Mouse (Mus musculus): ENCODE data around the gene Npm1.

The Npm1 gene

GRCm38 (mm10) chr11:33162998-33163506, at the start of gene Npm1:
Gene Npm1, minus strand, starts transcription at chr11:33163206.
- peak; percentile 99 for DNase-seq (ENCODE audit: low spot score in 2 of 2)

- no peak for DNase-seq (ENCODE audit: low spot score in 2 of 2)
Measured at GRCm38 (mm10) chr11:33207411-33207810, 44.4 kb upstream of the Npm1 start.

DNA sequence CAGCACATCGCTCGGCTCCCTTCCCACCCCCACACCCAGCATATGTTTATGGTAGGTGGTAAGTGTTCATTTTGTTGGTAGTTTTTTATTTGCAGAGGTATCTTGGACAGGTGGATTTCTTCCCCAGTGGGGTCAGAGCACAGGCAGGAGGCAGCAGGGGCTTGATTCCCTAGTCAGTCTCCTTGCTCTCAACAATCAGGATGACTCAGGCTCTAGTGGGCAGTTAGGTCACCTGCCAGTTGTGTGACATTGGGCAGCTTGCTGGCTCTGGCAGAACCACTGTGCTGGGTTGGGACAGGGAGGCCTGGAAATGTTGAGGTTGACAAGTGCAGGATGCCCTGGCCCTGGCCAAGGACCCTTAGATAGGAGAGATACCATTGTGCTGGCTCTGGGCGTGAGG, 42.0 kb upstream of the Npm1 start:
- no peak for DNase-seq (ENCODE audit: low spot score in 2 of 2)

- DNase-seq (ENCODE audit: low spot score in 2 of 2) = no peak
Measured at GRCm38 (mm10) chr11:33204329-33204705, 41.3 kb upstream of the Npm1 start.

GRCm38 (mm10) chr11:33203383-33204328, 40.6 kb upstream of the Npm1 start, which contains the start of gene Tlx3:
Gene Tlx3, minus strand, starts transcription at chr11:33203589.
- no peak for DNase-seq (ENCODE audit: low spot score in 2 of 2)

GRCm38 (mm10) chr11:33202972-33203371, 40.0 kb upstream of the Npm1 start:
- DNase-seq (ENCODE audit: low spot score in 2 of 2) = no peak

DNA sequence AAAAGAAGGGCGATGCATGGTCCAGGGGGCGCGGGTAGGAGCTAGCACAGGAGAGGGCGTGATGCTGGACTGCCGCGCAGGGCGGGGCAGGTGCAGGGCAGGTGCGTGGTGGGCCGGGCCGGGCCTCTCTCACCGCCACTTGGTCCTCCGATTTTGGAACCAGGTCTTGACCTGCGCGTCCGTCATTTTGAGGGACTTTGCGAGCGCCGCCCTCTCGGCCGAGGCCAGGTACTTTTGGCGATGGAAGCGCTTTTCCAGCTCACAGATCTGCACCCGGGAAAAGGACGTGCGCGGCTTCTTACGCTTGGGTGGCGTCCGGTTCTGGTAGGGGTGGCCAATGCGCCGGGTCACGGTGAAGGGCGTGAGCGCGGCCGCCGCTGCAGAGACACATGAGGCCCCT, 39.3 kb upstream of the Npm1 start:
- DNase-seq (ENCODE audit: low spot score in 2 of 2) = no peak

DNA sequence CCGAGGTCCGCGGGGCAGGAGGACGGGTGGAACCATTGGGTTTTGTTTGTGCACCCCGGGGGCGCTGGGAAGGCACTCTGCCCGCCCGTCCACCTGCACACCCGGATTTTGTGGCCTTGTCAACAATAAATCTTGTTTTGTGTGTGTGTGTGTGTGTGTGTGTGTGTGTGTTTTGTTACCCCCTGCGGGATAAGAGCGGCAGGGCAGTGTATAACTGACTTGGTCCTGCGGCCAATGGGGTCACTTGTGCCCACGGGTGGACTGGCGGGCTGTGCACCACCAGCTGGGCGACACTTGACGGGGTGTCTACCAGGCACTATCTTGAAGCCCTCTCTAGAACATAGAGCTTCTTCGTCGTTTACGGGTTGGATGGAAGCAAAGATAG, 38.6 kb upstream of the Npm1 start:
- no peak for DNase-seq (ENCODE audit: low spot score in 2 of 2)

- no peak for DNase-seq (ENCODE audit: low spot score in 2 of 2)
Measured at GRCm38 (mm10) chr11:33200764-33201625, 38.0 kb upstream of the Npm1 start.

GRCm38 (mm10) chr11:33199906-33200763, 37.1 kb upstream of the Npm1 start:
- no peak for DNase-seq (ENCODE audit: low spot score in 2 of 2)

DNA sequence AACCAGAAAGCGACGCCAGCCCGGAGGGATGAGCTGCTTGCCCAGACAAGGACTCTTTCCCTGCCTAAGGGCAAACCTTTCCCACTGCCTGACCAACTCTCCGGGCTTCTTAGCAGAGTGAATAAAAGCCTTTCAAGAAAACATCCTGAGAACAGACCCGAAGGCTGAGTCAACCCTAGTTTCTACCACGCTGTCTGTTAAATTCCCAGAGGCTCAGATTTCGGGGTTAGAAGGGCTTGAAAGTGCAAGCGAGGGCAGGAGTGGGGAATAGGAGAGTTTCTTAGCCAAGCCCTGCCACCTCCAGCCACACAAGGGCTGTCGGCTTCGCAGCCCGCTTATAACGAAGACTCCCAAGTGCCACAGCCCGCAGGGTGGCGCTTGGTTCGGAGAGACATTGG, 36.1 kb upstream of the Npm1 start:
- DNase-seq (ENCODE audit: low spot score in 2 of 2) = no peak

DNA sequence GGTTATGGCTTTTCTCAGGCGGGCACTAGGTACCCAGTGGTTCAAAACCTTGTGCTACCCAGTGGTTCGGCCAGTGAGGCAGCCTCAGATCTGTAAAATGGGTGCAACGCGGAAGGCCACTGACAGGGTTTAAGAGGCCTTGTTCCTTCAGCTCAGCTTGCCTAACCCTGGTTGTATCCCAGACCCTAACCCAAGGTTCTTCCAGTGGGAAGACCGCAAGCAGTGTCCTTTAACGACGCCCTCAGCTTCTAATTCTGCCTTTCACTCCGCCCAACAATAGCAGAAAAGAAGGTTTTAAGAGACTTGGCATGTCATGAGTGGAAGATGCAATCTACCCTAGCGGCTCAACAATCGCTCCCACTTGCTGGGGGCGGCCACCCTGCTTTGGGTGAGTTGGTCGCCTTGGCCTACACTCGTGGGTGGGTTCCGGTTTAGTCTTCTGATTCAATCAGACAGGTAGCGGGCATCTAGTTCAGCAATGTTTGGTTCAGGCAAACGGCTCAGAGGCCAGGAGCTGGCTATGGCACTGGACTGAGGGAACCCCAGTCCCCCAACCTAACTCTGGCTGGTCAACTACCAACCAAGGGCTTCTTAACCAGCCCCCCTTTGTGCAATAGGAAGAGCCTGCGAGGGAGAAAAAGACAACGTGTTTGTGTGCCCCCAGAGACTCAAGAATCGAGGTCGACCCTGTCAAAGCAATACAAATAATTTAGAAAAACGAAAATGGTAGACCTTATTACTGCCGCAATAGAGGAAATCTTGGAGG, 35.5 kb upstream of the Npm1 start:
- DNase-seq (ENCODE audit: low spot score in 2 of 2) = no peak

GRCm38 (mm10) chr11:33197673-33198072, 34.7 kb upstream of the Npm1 start:
- no peak for DNase-seq (ENCODE audit: low spot score in 2 of 2)

DNA sequence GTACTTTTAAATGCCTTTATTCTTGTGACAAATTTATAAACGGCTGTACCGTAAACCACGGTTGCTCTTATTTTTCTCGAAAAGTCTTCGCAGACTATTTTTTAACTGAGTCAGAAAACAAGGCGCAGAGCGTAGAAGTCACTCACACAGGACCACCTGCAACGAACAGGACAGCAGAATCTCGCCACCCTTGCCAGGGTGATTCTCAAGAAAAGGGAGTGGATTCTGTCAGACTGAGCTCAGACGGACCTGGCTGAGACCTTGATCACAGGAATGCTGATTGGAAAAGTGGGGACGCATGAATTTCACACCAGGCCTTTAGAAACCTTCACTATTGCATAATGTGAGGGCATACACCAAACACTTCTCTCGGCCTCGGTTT, 34.1 kb upstream of the Npm1 start:
- no peak for DNase-seq (ENCODE audit: low spot score in 2 of 2)

GRCm38 (mm10) chr11:33196447-33197132, 33.6 kb upstream of the Npm1 start:
- DNase-seq (ENCODE audit: low spot score in 2 of 2) = no peak

- no peak for DNase-seq (ENCODE audit: low spot score in 2 of 2)
Measured at GRCm38 (mm10) chr11:33195531-33196446, 32.8 kb upstream of the Npm1 start.

GRCm38 (mm10) chr11:33195061-33195460, 32.1 kb upstream of the Npm1 start:
- DNase-seq (ENCODE audit: low spot score in 2 of 2) = no peak

DNA sequence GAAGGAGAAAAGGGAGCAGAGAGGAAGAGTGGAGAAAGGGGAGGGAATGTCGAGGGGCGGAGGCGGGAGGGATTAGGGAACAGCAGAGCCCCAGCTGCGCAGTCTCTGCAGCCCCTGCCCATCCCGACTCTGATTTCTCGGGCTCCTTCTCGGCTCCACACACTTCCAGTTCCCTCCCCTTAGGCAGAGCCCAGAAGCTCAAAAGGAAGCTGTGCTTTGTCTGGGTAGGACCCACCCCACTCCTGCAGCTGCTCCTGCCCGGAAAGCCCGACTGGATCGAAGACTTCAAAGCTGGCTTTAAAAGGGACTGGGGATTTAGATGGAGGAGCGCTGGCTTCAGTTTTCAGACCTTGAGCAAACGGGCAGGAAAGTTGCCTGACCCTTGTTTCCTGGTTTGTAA, 30.7 kb upstream of the Npm1 start:
- no peak for DNase-seq (ENCODE audit: low spot score in 2 of 2)

DNA sequence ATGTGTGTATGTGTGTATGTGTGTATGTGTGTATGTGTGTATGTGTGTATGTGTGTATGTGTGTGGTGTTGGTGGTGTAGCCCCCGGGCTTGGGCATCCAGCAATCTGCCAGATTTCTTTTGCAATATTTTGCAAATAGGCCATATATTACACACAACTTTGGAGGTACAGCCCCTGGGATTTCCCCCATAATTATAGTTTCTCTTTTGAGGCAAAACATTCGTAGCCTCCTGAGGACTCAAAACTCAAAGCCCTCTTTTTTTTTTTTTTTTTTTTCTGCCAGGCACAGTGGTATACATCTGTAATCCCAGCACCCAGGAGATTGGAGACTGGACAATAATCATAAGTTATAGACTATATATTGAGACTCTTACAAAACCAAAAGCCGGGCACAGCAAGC, 18.8 kb upstream of the Npm1 start:
- DNase-seq (ENCODE audit: low spot score in 2 of 2) = no peak
